Mouse (Mus musculus): ENCODE measurements around the gene Gm6502.
"Not testable (repeated sequence)": the region's sequence is repeated elsewhere in the genome, so short reads cannot be mapped to it uniquely, and the experiment has no call there.

Gene Gm6502

DNA sequence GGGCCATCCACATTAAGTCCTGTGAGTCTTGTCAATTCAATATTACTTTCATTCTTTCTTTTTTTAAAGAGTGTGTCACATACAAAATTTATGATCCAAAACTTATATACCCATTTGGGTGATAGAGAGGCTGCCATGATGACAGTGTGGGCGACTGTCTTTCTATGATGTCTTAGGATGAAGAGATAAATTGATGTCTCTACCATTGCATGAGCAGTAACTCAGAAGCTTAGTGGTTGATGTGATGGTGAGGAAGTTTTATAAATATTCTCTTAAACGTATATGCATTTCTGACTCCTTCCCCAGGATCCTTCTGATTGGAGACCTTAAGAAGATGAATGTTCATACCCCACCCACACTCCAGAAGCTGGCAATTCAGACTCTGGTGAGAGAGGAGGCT is at the start of gene Gm6502:
Gene Gm6502, plus strand, starts transcription at position 301 of the 400 bp plus-strand sequence.
- DNase-seq (ENCODE audit: low spot score) = not testable (repeated sequence)

DNA sequence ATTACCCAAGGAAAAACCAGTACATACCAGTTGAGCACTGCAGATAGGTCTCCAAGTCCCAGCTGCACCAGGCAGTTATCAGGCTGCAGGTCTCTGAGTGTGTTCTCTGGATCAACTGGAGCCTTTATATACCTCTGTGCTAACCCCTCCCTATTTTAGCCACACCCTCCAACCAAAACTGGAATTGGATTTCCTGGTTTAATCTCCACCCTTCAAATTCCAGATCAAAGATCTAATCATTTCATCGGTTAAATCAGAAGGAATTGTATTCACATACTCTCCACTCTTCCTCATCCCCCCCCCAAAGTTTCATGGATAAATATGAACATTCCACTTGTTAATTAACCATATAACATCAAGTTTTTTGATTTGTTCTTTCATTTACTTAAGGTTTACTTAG is 7.5 kb upstream of the Gm6502 start, which contains the start of gene A430089I19Rik:
Gene A430089I19Rik, minus strand, starts transcription at position 101 of the 400 bp plus-strand sequence.
- DNase-seq (ENCODE audit: low spot score) = not testable (repeated sequence)

- DNase-seq (ENCODE audit: low spot score) = not testable (repeated sequence)
Measured at GRCm38 (mm10) chr5:94339449-94339848, 25.2 kb downstream of the Gm6502 start, which contains the start of gene AA792892. AA792892 (plus strand) TSS chr5:94339749.

Measured in yolk sac, embryonic 10.5 days (tissue).